In the genomic region with DNA sequence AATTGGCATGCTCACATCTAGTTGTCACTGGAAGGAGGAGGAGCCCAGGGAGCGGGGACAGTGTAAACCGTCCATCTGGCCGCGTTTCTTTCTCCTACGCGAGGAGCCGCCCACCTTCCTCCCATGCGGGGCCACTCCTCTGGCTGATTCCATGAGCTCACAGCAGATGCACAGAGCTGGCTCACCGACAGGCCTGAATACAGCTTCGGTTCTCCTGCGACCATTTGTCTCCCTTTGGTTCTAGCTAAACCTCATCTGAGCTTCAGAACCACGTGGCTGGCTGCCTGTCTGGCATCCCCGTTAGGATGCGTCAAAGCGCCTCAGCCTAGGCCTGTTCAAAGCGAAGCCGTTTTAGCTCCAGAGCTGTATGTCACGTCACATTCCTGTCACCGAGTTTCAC, we compare ENCODE assay signal across 9 mouse cellular contexts. TPM values are rescaled to one million over a fixed set of nuclear protein-coding genes. Genes with fewer than 3 reads are reported as not detected.
DNase-seq lines count a peak whose midpoint lies in the region; ATAC-seq and TF ChIP-seq lines count a peak whose summit lies in the region.
"Had no signal": no experiment of that assay in that cellular context is flagged by ENCODE, and none has a peak within 500 bp of the region (broad histone marks: within the 10 kb centered on the region; RNA-seq: fewer than 3 reads in every experiment).

No protein-coding gene starts in this region.

- H3K36me3 ChIP-seq in forebrain, embryonic 12.5 days (replicated peaks) = no peaks in the 10 kb centered on the region
- H3K36me3 ChIP-seq in midbrain, embryonic 15.5 days (replicated peaks) = no peaks in the 10 kb centered on the region
- no peaks in the 10 kb centered on the region for H3K36me3 ChIP-seq in liver, postnatal 0 days (replicated peaks; ENCODE audit: insufficient read depth, low read length)

- H3K4me2 ChIP-seq in forebrain, embryonic 12.5 days = 0 out of 2 replicates have a peak overlapping the region, but pooled peaks have one; percentile 0
- H3K4me2 ChIP-seq in midbrain, embryonic 15.5 days = 0 out of 2 replicates have a peak overlapping the region, but pooled peaks have one; percentile 4
- no peak overlapping the region; the same call in 1 of the 2 replicates for H3K4me2 ChIP-seq in liver, postnatal 0 days (ENCODE audit: low read depth, low read length)

- WGBS in forebrain, embryonic 12.5 days = 29% methylated on average over 19 of the region's 19 CpGs
- 13% methylated on average over 19 of the region's 19 CpGs for WGBS in midbrain, embryonic 15.5 days
- 30% methylated on average over 19 of the region's 19 CpGs for WGBS in liver, postnatal 0 days (ENCODE audit: insufficient replicate concordance)

- H3K9ac ChIP-seq in forebrain, embryonic 12.5 days = 0 out of 2 replicates have a peak overlapping the region, but pooled peaks have one; percentile 1
- H3K9ac ChIP-seq in midbrain, embryonic 15.5 days = peak overlapping the region; percentile 25
- no peak overlapping the region for H3K9ac ChIP-seq in liver, postnatal 0 days (replicated peaks)

- H3K9me3 ChIP-seq in forebrain, embryonic 12.5 days = no peaks in the 10 kb centered on the region
- H3K9me3 ChIP-seq in midbrain, embryonic 15.5 days = no peaks in the 10 kb centered on the region
- H3K9me3 ChIP-seq in liver, postnatal 0 days (ENCODE audit: low read length) = no peaks in the 10 kb centered on the region

- TF ChIP-seq CTCF in liver, postnatal 0 days (IDR thresholded peaks at IDR 0.05; ENCODE audit: low read depth) = no peak

- peak; percentile 61 for ATAC-seq in forebrain, embryonic 12.5 days (ENCODE audit: low FRiP score)
- peak; percentile 73 for ATAC-seq in midbrain, embryonic 15.5 days (replicated peaks)
- ATAC-seq in liver, postnatal 0 days = no peak
- ATAC-seq: Patski had no signal

- no peak for TF ChIP-seq EP300 in liver, postnatal 0 days (IDR thresholded peaks at IDR 0.05; ENCODE audit: low read depth)

- H3K27ac ChIP-seq in forebrain, embryonic 12.5 days = peak overlapping the region; percentile 47
- peak overlapping the region; percentile 64 for H3K27ac ChIP-seq in midbrain, embryonic 15.5 days
- no peak overlapping the region for H3K27ac ChIP-seq in liver, postnatal 0 days (ENCODE audit: low read depth)

- H3K4me3 ChIP-seq in forebrain, embryonic 12.5 days (replicated peaks) = no peak overlapping the region
- no peak overlapping the region for H3K4me3 ChIP-seq in midbrain, embryonic 15.5 days
- H3K4me3 ChIP-seq in liver, postnatal 0 days (ENCODE audit: low read depth, low read length) = no peak overlapping the region

- intact Hi-C loops in heart, postnatal 10 days (cut with DNase I) = no loop called here

- peaks cover 28% of the 10 kb centered on the region for H3K4me1 ChIP-seq in forebrain, embryonic 12.5 days
- H3K4me1 ChIP-seq in midbrain, embryonic 15.5 days = peaks cover 17% of the 10 kb centered on the region
- no peaks in the 10 kb centered on the region for H3K4me1 ChIP-seq in liver, postnatal 0 days (ENCODE audit: insufficient read depth)

- DNase-seq in urinary bladder, postnatal 14 days (ENCODE audit: low spot score) = peak; percentile 31
- no peak for DNase-seq in urinary bladder, postnatal 10 days (ENCODE audit: low spot score)
- DNase-seq in heart, postnatal 10 days = peak; percentile 57 to 62
- DNase-seq in layer of hippocampus, postnatal 36 days = peak; percentile 89 to 90
- peak; percentile 65 for DNase-seq in testis, postnatal 10 days (ENCODE audit: low spot score)
- DNase-seq in liver, postnatal 0 days = no peak

- H3K27me3 ChIP-seq in forebrain, embryonic 12.5 days = no peaks in the 10 kb centered on the region
- no peaks in the 10 kb centered on the region for H3K27me3 ChIP-seq in midbrain, embryonic 15.5 days (replicated peaks)
- H3K27me3 ChIP-seq in liver, postnatal 0 days (ENCODE audit: insufficient read depth, low read length) = no peaks in the 10 kb centered on the region
- H3K27me3 ChIP-seq: Patski had no signal

RNA-seq across cellular contexts. Expression of a gene that starts 53.8 kb away (rescaled TPM):
- 19.3 and 20.7 TPM in 2 replicates for polyA plus RNA-seq in forebrain, embryonic 12.5 days (2016; fragmentation: Nextera tagmentation; extraction: Ambion mirVana)
- total RNA-seq in heart, postnatal 10 days (2021) = under 1 TPM; 0.35 to 0.72 TPM
- 100 to 1,000 TPM; 223 to 249 TPM for total RNA-seq in layer of hippocampus, postnatal 36 days (2021)
- 20.0 and 22.7 TPM in 2 replicates for polyA plus RNA-seq in midbrain, embryonic 15.5 days (2015; fragmentation: Nextera tagmentation; extraction: Ambion mirVana)
- 0.44 and 0.63 TPM in 2 replicates for polyA plus RNA-seq in liver, postnatal 0 days (2015; fragmentation: Nextera tagmentation; extraction: Ambion mirVana)

Comparison
In these comparisons a context has a peak if more than half of its experiments do, and no peak if none do; other contexts are left out.
1. DNase-seq: peak in urinary bladder, postnatal 14 days (single experiment), heart, postnatal 10 days (2 of 2), layer of hippocampus, postnatal 36 days (2 of 2) and testis, postnatal 10 days (single experiment); none in urinary bladder, postnatal 10 days (single experiment) and liver, postnatal 0 days (single experiment).
2. RNA of a gene that starts 53.8 kb away (polyA plus RNA-seq): 20.0 to 22.7 TPM in midbrain, embryonic 15.5 days and 19.3 to 20.7 TPM in forebrain, embryonic 12.5 days; 0.44 to 0.63 TPM in liver, postnatal 0 days; every median in the first group is over 10 times any median in the second.